Mouse (Mus musculus): ENCODE data around the gene Lca5.

Gene Lca5

GRCm38 (mm10) chr9:83440392-83441357 lies at the start of gene Lca5:
Gene Lca5, minus strand, starts transcription at chr9:83441127.
- in situ Hi-C loops (cut with MboI, MseI) = no loop called here

GRCm38 (mm10) chr9:83488491-83489210 lies 47.7 kb upstream of the Lca5 start:
- in situ Hi-C loops (cut with MboI, MseI) = no loop called here

GRCm38 (mm10) chr9:83487771-83488470 lies 47.0 kb upstream of the Lca5 start:
- in situ Hi-C loops (cut with MboI, MseI) = no loop called here

GRCm38 (mm10) chr9:83485966-83486365 lies 45.0 kb upstream of the Lca5 start:
- in situ Hi-C loops (cut with MboI, MseI) = no loop called here

- in situ Hi-C loops (cut with MboI, MseI) = no loop called here
Observed at GRCm38 (mm10) chr9:83485357-83485756, 44.4 kb upstream of the Lca5 start.

- in situ Hi-C loops (cut with MboI, MseI) = no loop called here
Observed at GRCm38 (mm10) chr9:83483419-83483818, 42.5 kb upstream of the Lca5 start.

- in situ Hi-C loops (cut with MboI, MseI) = no loop called here
Observed at GRCm38 (mm10) chr9:83482176-83482949, 41.4 kb upstream of the Lca5 start.

GRCm38 (mm10) chr9:83469871-83470270 lies 28.9 kb upstream of the Lca5 start:
- in situ Hi-C loops (cut with MboI, MseI) = no loop called here

- in situ Hi-C loops (cut with MboI, MseI) = no loop called here
Observed at GRCm38 (mm10) chr9:83447771-83448170, 6.8 kb upstream of the Lca5 start.

GRCm38 (mm10) chr9:83447176-83447575 lies 6.2 kb upstream of the Lca5 start:
- in situ Hi-C loops (cut with MboI, MseI) = no loop called here

GRCm38 (mm10) chr9:83437621-83438020 lies 3.3 kb downstream of the Lca5 start:
- in situ Hi-C loops (cut with MboI, MseI) = no loop called here

- in situ Hi-C loops (cut with MboI, MseI) = no loop called here
Observed at GRCm38 (mm10) chr9:83434489-83434888, 6.4 kb downstream of the Lca5 start.

- in situ Hi-C loops (cut with MboI, MseI) = no loop called here
Observed at GRCm38 (mm10) chr9:83433661-83434060, 7.3 kb downstream of the Lca5 start.

- in situ Hi-C loops (cut with MboI, MseI) = no loop called here
Observed at GRCm38 (mm10) chr9:83427926-83428325, 13.0 kb downstream of the Lca5 start.

GRCm38 (mm10) chr9:83418965-83419364 lies 22.0 kb downstream of the Lca5 start:
- in situ Hi-C loops (cut with MboI, MseI) = no loop called here

- in situ Hi-C loops (cut with MboI, MseI) = no loop called here
Observed at GRCm38 (mm10) chr9:83413046-83413445, 27.9 kb downstream of the Lca5 start.

GRCm38 (mm10) chr9:83405150-83405549 lies 35.8 kb downstream of the Lca5 start:
- in situ Hi-C loops (cut with MboI, MseI) = no loop called here

GRCm38 (mm10) chr9:83400783-83401182 lies 40.1 kb downstream of the Lca5 start:
- in situ Hi-C loops (cut with MboI, MseI) = no loop called here

GRCm38 (mm10) chr9:83399414-83399813 lies 41.5 kb downstream of the Lca5 start:
- in situ Hi-C loops (cut with MboI, MseI) = no loop called here

- in situ Hi-C loops (cut with MboI, MseI) = no loop called here
Observed at GRCm38 (mm10) chr9:83398260-83398659, 42.7 kb downstream of the Lca5 start.

GRCm38 (mm10) chr9:83395456-83395855 lies 45.5 kb downstream of the Lca5 start:
- in situ Hi-C loops (cut with MboI, MseI) = no loop called here
